ENCODE assay signal across 22 mouse cellular contexts in genomic region chr10:118736093-118736492, GRCm38 (mm10).
DNase-seq lines count a peak whose midpoint lies in the region; ATAC-seq and TF ChIP-seq lines count a peak whose summit lies in the region.
"Had no signal": no experiment of that assay in that cellular context is flagged by ENCODE, and none has a peak within 500 bp of the region (broad histone marks: within the 10 kb centered on the region; RNA-seq: fewer than 3 reads in every experiment).

No protein-coding gene starts in this region.

- TF ChIP-seq EP300 in liver, postnatal 0 days (IDR thresholded peaks at IDR 0.05; ENCODE audit: low read depth), result no peak

- WGBS in liver, adult 2 months, result 58% methylated on average over 4 of the region's 4 CpGs
- WGBS in liver, postnatal 0 days (ENCODE audit: insufficient replicate concordance), result 55% methylated on average over 4 of the region's 4 CpGs
- 91% methylated on average over 4 of the region's 4 CpGs for WGBS in forebrain, postnatal 0 days
- 84% methylated on average over 4 of the region's 4 CpGs for WGBS in midbrain, embryonic 10.5 days

- no peak overlapping the region for H3K4me3 ChIP-seq in liver, adult 2 months (ENCODE audit: insufficient read depth, low read depth, low read length)
- H3K4me3 ChIP-seq in liver, postnatal 0 days (ENCODE audit: low read depth, low read length), result no peak overlapping the region
- no peak overlapping the region for H3K4me3 ChIP-seq in forebrain, postnatal 0 days (ENCODE audit: low read depth, low read length)
- H3K4me3 ChIP-seq in midbrain, embryonic 10.5 days, result no peak overlapping the region
- H3K4me3 ChIP-seq: embryonic facial prominence, embryonic 10.5 days; embryonic facial prominence, embryonic 12.5 days; forebrain, embryonic 12.5 days had no signal

- no peaks in the 10 kb centered on the region for H3K27me3 ChIP-seq in liver, adult 2 months (ENCODE audit: control insufficient read depth, insufficient read depth, low read length)
- H3K27me3 ChIP-seq in liver, postnatal 0 days (ENCODE audit: insufficient read depth, low read length), result no peaks in the 10 kb centered on the region
- no peaks in the 10 kb centered on the region for H3K27me3 ChIP-seq in forebrain, postnatal 0 days (ENCODE audit: insufficient read depth, low read length)
- H3K27me3 ChIP-seq in midbrain, embryonic 10.5 days (ENCODE audit: low read depth, poor library complexity, severe bottlenecking), result no peaks in the 10 kb centered on the region
- H3K27me3 ChIP-seq: embryonic facial prominence, embryonic 12.5 days; forebrain, embryonic 12.5 days had no signal

- no peak for ATAC-seq in liver, postnatal 0 days
- ATAC-seq in granulocyte monocyte progenitor cell, adult 5-6 weeks (replicated peaks; ENCODE audit: poor library complexity, severe bottlenecking), result peak; percentile 91
- ATAC-seq in megakaryocyte progenitor cell, adult 5-6 weeks (replicated peaks; ENCODE audit: poor library complexity), result peak; percentile 82
- ATAC-seq in neutrophil, adult 5-6 weeks (ENCODE audit: extremely low read depth, insufficient number of reproducible peaks, low FRiP score, poor library complexity, severe bottlenecking), result peak; percentile 58; the same call in 1 of the 2 replicates
- ATAC-seq in forebrain, postnatal 0 days, result no peak
- ATAC-seq: forebrain, embryonic 14.5 days; forebrain, embryonic 16.5 days had no signal

- TF ChIP-seq POLR2A in liver, adult 2 months (IDR thresholded peaks at IDR 0.05; ENCODE audit: extremely low read depth, insufficient read depth, low read length), result no peak

- H3K9ac ChIP-seq in liver, adult 2 months (ENCODE audit: low read depth, low read length), result no peak overlapping the region
- no peak overlapping the region for H3K9ac ChIP-seq in liver, postnatal 0 days (replicated peaks)
- H3K9ac ChIP-seq in forebrain, postnatal 0 days, result no peak overlapping the region
- H3K9ac ChIP-seq: embryonic facial prominence, embryonic 12.5 days; forebrain, embryonic 12.5 days had no signal

- no peak for TF ChIP-seq CTCF in liver, adult 2 months (IDR thresholded peaks at IDR 0.05; ENCODE audit: low read depth, low read length)
- TF ChIP-seq CTCF in liver, postnatal 0 days (IDR thresholded peaks at IDR 0.05; ENCODE audit: low read depth), result no peak
- no peak for TF ChIP-seq CTCF in forebrain, postnatal 0 days (IDR thresholded peaks at IDR 0.05; ENCODE audit: low read depth)

- DNase-seq in liver, adult 2 months (ENCODE audit: extremely low read depth, low read depth, low spot score), result peak; percentile 56
- DNase-seq in liver, postnatal 0 days, result no peak
- no peak for DNase-seq in forebrain, postnatal 0 days
- no peak for DNase-seq in midbrain, embryonic 10.5 days (ENCODE audit: low spot score)
- DNase-seq in retina, embryonic 14.5 days (ENCODE audit: low spot score), result no peak
- DNase-seq: adrenal gland, adult 2 months; adrenal gland, postnatal 10 days; adrenal gland, postnatal 25 days; cerebellum, adult 11 months; cerebellum, adult 18-20 months; cerebellum, adult 8-10 months; cerebellum, adult 9-11 months; cerebellum, postnatal 14 days; cerebellum, postnatal 36 days had no signal

- no peaks in the 10 kb centered on the region for H3K79me2 ChIP-seq in liver, adult 2 months (ENCODE audit: control insufficient read depth, insufficient read depth, low read length)

- H3K4me1 ChIP-seq in liver, adult 2 months (ENCODE audit: control insufficient read depth, insufficient read depth, low read length), result peaks cover 2% of the 10 kb centered on the region
- no peaks in the 10 kb centered on the region for H3K4me1 ChIP-seq in liver, postnatal 0 days (ENCODE audit: insufficient read depth)
- H3K4me1 ChIP-seq in forebrain, postnatal 0 days (ENCODE audit: insufficient read depth), result no peaks in the 10 kb centered on the region
- no peaks in the 10 kb centered on the region for H3K4me1 ChIP-seq in midbrain, embryonic 10.5 days
- H3K4me1 ChIP-seq: embryonic facial prominence, embryonic 10.5 days; embryonic facial prominence, embryonic 12.5 days; forebrain, embryonic 12.5 days had no signal

- no peaks in the 10 kb centered on the region for H3K36me3 ChIP-seq in liver, adult 2 months (ENCODE audit: control insufficient read depth, insufficient read depth, low read length)
- H3K36me3 ChIP-seq in liver, postnatal 0 days (replicated peaks; ENCODE audit: insufficient read depth, low read length), result no peaks in the 10 kb centered on the region
- no peaks in the 10 kb centered on the region for H3K36me3 ChIP-seq in forebrain, postnatal 0 days (ENCODE audit: insufficient read depth)
- no peaks in the 10 kb centered on the region for H3K36me3 ChIP-seq in midbrain, embryonic 10.5 days
- H3K36me3 ChIP-seq: embryonic facial prominence, embryonic 10.5 days; embryonic facial prominence, embryonic 12.5 days; forebrain, embryonic 12.5 days had no signal

- H3K9me3 ChIP-seq in liver, postnatal 0 days (ENCODE audit: low read length), result no peaks in the 10 kb centered on the region; the same call in 1 of the 2 replicates
- no peaks in the 10 kb centered on the region for H3K9me3 ChIP-seq in forebrain, postnatal 0 days (ENCODE audit: low read length)
- no peaks in the 10 kb centered on the region for H3K9me3 ChIP-seq in midbrain, embryonic 10.5 days (replicated peaks)
- H3K9me3 ChIP-seq: embryonic facial prominence, embryonic 10.5 days; embryonic facial prominence, embryonic 12.5 days; forebrain, embryonic 12.5 days had no signal

- H3K4me2 ChIP-seq in liver, postnatal 0 days (ENCODE audit: low read depth, low read length), result no peak overlapping the region
- no peak overlapping the region for H3K4me2 ChIP-seq in forebrain, postnatal 0 days (ENCODE audit: low read depth)
- H3K4me2 ChIP-seq: embryonic facial prominence, embryonic 12.5 days; forebrain, embryonic 12.5 days had no signal

- no peak overlapping the region for H3K27ac ChIP-seq in liver, adult 2 months (replicated peaks; ENCODE audit: insufficient read depth, low read depth, low read length)
- no peak overlapping the region for H3K27ac ChIP-seq in liver, postnatal 0 days (ENCODE audit: low read depth)
- no peak overlapping the region for H3K27ac ChIP-seq in forebrain, postnatal 0 days (ENCODE audit: low read depth, low read length)
- no peak overlapping the region for H3K27ac ChIP-seq in midbrain, embryonic 10.5 days (replicated peaks)
- H3K27ac ChIP-seq: embryonic facial prominence, embryonic 10.5 days; embryonic facial prominence, embryonic 12.5 days; forebrain, embryonic 12.5 days had no signal

Comparison
In these comparisons a context has a peak if more than half of its experiments do, and no peak if none do; other contexts are left out.
1. ATAC-seq: peak in granulocyte monocyte progenitor cell, adult 5-6 weeks (single experiment), megakaryocyte progenitor cell, adult 5-6 weeks (single experiment) and neutrophil, adult 5-6 weeks (single experiment); none in liver, postnatal 0 days (single experiment) and forebrain, postnatal 0 days (single experiment).